ENCODE assay signal across 8 mouse cellular contexts in the genomic region with DNA sequence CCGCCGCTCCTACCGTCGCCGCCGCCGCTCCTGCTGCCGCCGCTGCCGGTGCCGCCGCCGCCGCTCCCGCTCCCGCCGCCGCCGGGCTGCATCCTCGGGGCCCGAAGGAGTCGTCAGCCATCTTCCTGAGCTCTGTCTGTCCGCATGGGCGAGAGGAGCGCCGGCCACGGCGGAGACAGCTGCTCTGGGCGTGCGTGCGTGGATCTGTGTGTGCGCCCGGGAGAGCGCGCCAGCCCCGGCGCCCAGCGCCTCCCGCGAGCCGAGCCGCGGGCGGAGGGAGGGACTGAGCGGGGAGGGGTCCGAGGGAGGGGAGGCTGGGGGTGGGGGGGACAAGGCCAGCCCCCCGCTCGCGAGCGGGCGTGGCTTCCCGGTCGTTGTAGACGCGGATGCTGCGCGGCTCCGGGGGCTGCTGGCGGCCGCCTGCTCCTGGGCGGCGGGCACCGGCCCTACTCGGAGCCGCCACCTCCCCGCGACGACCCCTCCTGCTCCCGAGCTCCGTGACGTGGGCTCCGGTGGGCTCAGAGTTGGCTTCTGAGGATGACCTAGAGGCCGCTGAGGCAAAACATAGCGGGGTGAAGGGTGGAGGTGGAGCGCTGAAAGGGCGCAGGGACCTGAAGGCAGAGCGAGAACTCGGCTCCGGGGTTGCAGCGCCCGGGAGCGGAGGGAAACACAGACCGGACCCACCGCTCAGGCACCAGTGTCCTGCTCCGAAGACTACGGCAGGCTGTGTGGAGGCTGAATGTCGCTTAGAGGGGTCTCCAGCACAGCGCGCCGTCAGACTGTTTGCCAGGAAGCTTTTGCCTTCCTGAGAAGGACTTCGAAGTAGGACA. TPM values are rescaled to one million over a fixed set of nuclear protein-coding genes. Genes with fewer than 3 reads are reported as not detected.
DNase-seq lines count a peak whose midpoint lies in the region; ATAC-seq lines count a peak whose summit lies in the region.

Sobp (minus strand) TSS at position 205 of the 830 bp plus-strand sequence.
9030612E09Rik (plus strand) TSS at position 379 of the 830 bp plus-strand sequence.

- H3K27ac ChIP-seq in embryonic facial prominence, embryonic 15.5 days (replicated peaks): peak within 1 kb of the TSS; percentile 88
- H3K27ac ChIP-seq in kidney, embryonic 15.5 days: peak within 1 kb of the TSS; percentile 79
- H3K27ac ChIP-seq in limb, embryonic 15.5 days: peak within 1 kb of the TSS; percentile 87
- H3K27ac ChIP-seq in neural tube, embryonic 13.5 days (replicated peaks): peak within 1 kb of the TSS; percentile 97

- H3K9ac ChIP-seq in embryonic facial prominence, embryonic 15.5 days: peak within 1 kb of the TSS; percentile 66
- H3K9ac ChIP-seq in kidney, embryonic 15.5 days: peak within 1 kb of the TSS; percentile 73
- peak within 1 kb of the TSS; percentile 72 for H3K9ac ChIP-seq in limb, embryonic 15.5 days
- peak within 1 kb of the TSS; percentile 93 for H3K9ac ChIP-seq in neural tube, embryonic 13.5 days

- peak; percentile 4 to 17 for DNase-seq in B cell, adult 2 months
- peak; percentile 63 to 71 for DNase-seq in adrenal gland, postnatal 36 days
- peak; percentile 56 to 64 for DNase-seq in heart, adult 9 months (ENCODE audit: low spot score in 2 of 2)
- peak; percentile 5 to 25 for DNase-seq in thymus, postnatal 36 days

- under 1% methylated on average over 82 of the region's 91 CpGs for WGBS in embryonic facial prominence, embryonic 15.5 days
- under 1% methylated on average over 81 of the region's 91 CpGs for WGBS in kidney, embryonic 15.5 days
- WGBS in limb, embryonic 15.5 days: under 1% methylated on average over 53 of the region's 91 CpGs
- under 1% methylated on average over 61 of the region's 91 CpGs for WGBS in neural tube, embryonic 13.5 days

- H3K4me1 ChIP-seq in embryonic facial prominence, embryonic 15.5 days: peaks cover 24% of the 10 kb centered on the region
- peaks cover 36% of the 10 kb centered on the region for H3K4me1 ChIP-seq in kidney, embryonic 15.5 days
- H3K4me1 ChIP-seq in limb, embryonic 15.5 days: peaks cover 26% of the 10 kb centered on the region
- peaks cover 48% of the 10 kb centered on the region for H3K4me1 ChIP-seq in neural tube, embryonic 13.5 days (replicated peaks)

- ATAC-seq in embryonic facial prominence, embryonic 15.5 days (ENCODE audit: insufficient number of reproducible peaks, low FRiP score, low TSS enrichment, low read depth): peak; percentile 79
- peak; percentile 67 for ATAC-seq in kidney, embryonic 15.5 days (replicated peaks; ENCODE audit: low FRiP score)
- peak; percentile 86 for ATAC-seq in limb, embryonic 15.5 days (ENCODE audit: insufficient number of reproducible peaks, low FRiP score, low TSS enrichment, low read depth)
- peak; percentile 89 for ATAC-seq in neural tube, embryonic 13.5 days (ENCODE audit: low read depth)

- peaks cover 20% of the 10 kb centered on the region; the same call in 1 of the 2 replicates for H3K27me3 ChIP-seq in embryonic facial prominence, embryonic 15.5 days
- H3K27me3 ChIP-seq in kidney, embryonic 15.5 days: peaks cover 77% of the 10 kb centered on the region
- H3K27me3 ChIP-seq in limb, embryonic 15.5 days: peaks cover 23% of the 10 kb centered on the region; the same call in 1 of the 2 replicates
- H3K27me3 ChIP-seq in neural tube, embryonic 13.5 days: peaks cover 14% of the 10 kb centered on the region

- no peaks in the 10 kb centered on the region for H3K9me3 ChIP-seq in embryonic facial prominence, embryonic 15.5 days (replicated peaks)
- no peaks in the 10 kb centered on the region for H3K9me3 ChIP-seq in kidney, embryonic 15.5 days (replicated peaks)
- H3K9me3 ChIP-seq in limb, embryonic 15.5 days: no peaks in the 10 kb centered on the region
- H3K9me3 ChIP-seq in neural tube, embryonic 13.5 days: no peaks in the 10 kb centered on the region

- peak within 1 kb of the TSS; percentile 85 for H3K4me2 ChIP-seq in embryonic facial prominence, embryonic 15.5 days (replicated peaks)
- H3K4me2 ChIP-seq in kidney, embryonic 15.5 days: peak within 1 kb of the TSS; percentile 98
- peak within 1 kb of the TSS; percentile 89 for H3K4me2 ChIP-seq in limb, embryonic 15.5 days
- H3K4me2 ChIP-seq in neural tube, embryonic 13.5 days: peak within 1 kb of the TSS; percentile 88

- no peaks in the 10 kb centered on the region for H3K36me3 ChIP-seq in embryonic facial prominence, embryonic 15.5 days
- no peaks in the 10 kb centered on the region for H3K36me3 ChIP-seq in kidney, embryonic 15.5 days
- H3K36me3 ChIP-seq in limb, embryonic 15.5 days: no peaks in the 10 kb centered on the region
- H3K36me3 ChIP-seq in neural tube, embryonic 13.5 days: no peaks in the 10 kb centered on the region

- peak within 1 kb of the TSS; percentile 76 for H3K4me3 ChIP-seq in embryonic facial prominence, embryonic 15.5 days (replicated peaks)
- peak within 1 kb of the TSS; percentile 87 for H3K4me3 ChIP-seq in kidney, embryonic 15.5 days (replicated peaks)
- H3K4me3 ChIP-seq in limb, embryonic 15.5 days: peak within 1 kb of the TSS; percentile 87
- peak within 1 kb of the TSS; percentile 88 for H3K4me3 ChIP-seq in neural tube, embryonic 13.5 days

RNA-seq across cellular contexts. Expression of gene Sobp, which starts in this region (rescaled TPM):
- 1 to 10 TPM; 4.6 to 6.2 TPM for total RNA-seq in adrenal gland, postnatal 36 days (2021)
- 3.5 and 3.7 TPM in 2 replicates for polyA plus RNA-seq in embryonic facial prominence, embryonic 15.5 days (2015; fragmentation: Nextera tagmentation; extraction: Ambion mirVana)
- polyA plus RNA-seq in kidney, embryonic 15.5 days (2015; fragmentation: Nextera tagmentation; extraction: Ambion mirVana): 2.1 TPM in 2 replicates
- 2.6 and 2.9 TPM in 2 replicates for polyA plus RNA-seq in limb, embryonic 15.5 days (2015; fragmentation: Nextera tagmentation; extraction: Ambion mirVana)
- polyA plus RNA-seq in neural tube, embryonic 13.5 days (2015; fragmentation: Nextera tagmentation; extraction: Ambion mirVana): 8.3 and 10.2 TPM in 2 replicates

RNA-seq across cellular contexts. Expression of gene 9030612E09Rik, which starts in this region (rescaled TPM):
- under 1 TPM; 0.30 to 0.33 TPM for total RNA-seq in adrenal gland, postnatal 36 days (2021)
- polyA plus RNA-seq in embryonic facial prominence, embryonic 15.5 days (2015; fragmentation: Nextera tagmentation; extraction: Ambion mirVana): 1.6 and 1.7 TPM in 2 replicates
- 0.71 and 0.96 TPM in 2 replicates for polyA plus RNA-seq in kidney, embryonic 15.5 days (2015; fragmentation: Nextera tagmentation; extraction: Ambion mirVana)
- polyA plus RNA-seq in limb, embryonic 15.5 days (2015; fragmentation: Nextera tagmentation; extraction: Ambion mirVana): 0.68 and 1.1 TPM in 2 replicates
- 1.9 TPM in 2 replicates for polyA plus RNA-seq in neural tube, embryonic 13.5 days (2015; fragmentation: Nextera tagmentation; extraction: Ambion mirVana)

Comparison
In these comparisons a context has a peak if more than half of its experiments do, and no peak if none do; other contexts are left out.
1. Peak in every context shown above with its lines: DNase-seq, ATAC-seq, H3K4me3 ChIP-seq and H3K27ac ChIP-seq.
2. DNase-seq: peak in every context shown above with its lines; median percentile 67 in adrenal gland, postnatal 36 days; 60 in heart, adult 9 months; 15 in thymus, postnatal 36 days; 10 in B cell, adult 2 months.